Mouse (Mus musculus): Measurements from ENCODE around the gene Trib3. TPM values are rescaled to one million over a fixed set of nuclear protein-coding genes. Genes with fewer than 3 reads are reported as not detected.
A peak's percentile ranks its signal among the peaks of the same experiment; 100 is the strongest.
"Not testable (repeated sequence)": the region's sequence is repeated elsewhere in the genome, so short reads cannot be mapped to it uniquely, and the experiment has no call there.

Gene Trib3
- polyA plus RNA-seq, 1 experiment from 2014 or later: 19.6 TPM

GRCm38 (mm10) chr2:152293727-152294475 lies 49.9 kb downstream of the Trib3 start, which contains the start of gene Tbc1d20:
TSS of gene Tbc1d20 (plus strand) at chr2:152293828.
- TF ChIP-seq CTCF (IDR thresholded peaks at IDR 0.05): no peak
- no peaks in the 10 kb centered on the region for H3K27me3 ChIP-seq
- POLR2A ChIA-PET: interaction anchor here (0.8 to 1.3 kb wide), 4 partner anchors 22 to 72 kb away, joined by 3 read pairs; no protein-coding TSS in a partner anchor
- CTCF ChIA-PET: interaction anchor here (1.2 to 2.2 kb wide), 3 partner anchors 11 to 69 kb away, joined by 4 to 6 read pairs (median 5); partner anchors contain the start of gene Trib3
- ATAC-seq (peak; percentile 95), DNase-seq (ENCODE audit: low read depth, low spot score) (peak; percentile 46)
- in situ Hi-C loops (cut with MboI; ENCODE audit: low pct_unique_long_range_greater_than_20kb): no loop called here

- CTCF ChIA-PET: interaction anchor here (1.2 to 2.2 kb wide), 3 partner anchors 12 to 70 kb away, joined by 4 to 6 read pairs (median 5); partner anchors contain the start of gene Trib3
- in situ Hi-C loops (cut with MboI; ENCODE audit: low pct_unique_long_range_greater_than_20kb): no loop called here
- no peaks in the 10 kb centered on the region for H3K27me3 ChIP-seq
- no peak for TF ChIP-seq CTCF (IDR thresholded peaks at IDR 0.05)
- POLR2A ChIA-PET: interaction anchor here (1.0 kb wide), 1 partner anchor 47 kb away, joined by 3 read pairs; no protein-coding TSS in a partner anchor
- ATAC-seq (peak; percentile 18), DNase-seq (ENCODE audit: low read depth, low spot score) (no peak)
Measured at GRCm38 (mm10) chr2:152293179-152293726, 50.6 kb downstream of the Trib3 start.

GRCm38 (mm10) chr2:152292475-152292874 lies 51.4 kb downstream of the Trib3 start:
- in situ Hi-C loops (cut with MboI; ENCODE audit: low pct_unique_long_range_greater_than_20kb): no loop called here
- no peak for DNase-seq (ENCODE audit: low read depth, low spot score)
- no peak for ATAC-seq
- POLR2A ChIA-PET: no interaction called here
- no peaks in the 10 kb centered on the region for H3K27me3 ChIP-seq
- no peak for TF ChIP-seq CTCF (IDR thresholded peaks at IDR 0.05)
- CTCF ChIA-PET: interaction anchor here (2.1 kb wide), 1 partner anchor 13 kb away, joined by 5 read pairs; no protein-coding TSS in a partner anchor

- DNase-seq (ENCODE audit: low read depth, low spot score); ATAC-seq; POLR2A ChIA-PET; in situ Hi-C loops (cut with MboI; ENCODE audit: low pct_unique_long_range_greater_than_20kb); H3K27me3 ChIP-seq: not testable (repeated sequence)
- CTCF ChIA-PET: interaction anchor here (1.8 kb wide), 1 partner anchor 33 kb away, joined by 5 read pairs; no protein-coding TSS in a partner anchor
Measured at GRCm38 (mm10) chr2:152289623-152290022, 54.2 kb downstream of the Trib3 start.

GRCm38 (mm10) chr2:152288046-152288445 lies 55.8 kb downstream of the Trib3 start:
- in situ Hi-C loops (cut with MboI; ENCODE audit: low pct_unique_long_range_greater_than_20kb): no loop called here
- TF ChIP-seq CTCF (IDR thresholded peaks at IDR 0.05): no peak
- CTCF ChIA-PET: interaction anchor here (0.9 kb wide), 1 partner anchor 12 kb away, joined by 4 read pairs; no protein-coding TSS in a partner anchor
- H3K27me3 ChIP-seq: no peaks in the 10 kb centered on the region
- ATAC-seq (no peak), DNase-seq (ENCODE audit: low read depth, low spot score) (no peak)
- POLR2A ChIA-PET: no interaction called here

GRCm38 (mm10) chr2:152287560-152287959 lies 56.3 kb downstream of the Trib3 start:
- CTCF ChIA-PET: interaction anchor here (0.9 kb wide), 1 partner anchor 11 kb away, joined by 4 read pairs; no protein-coding TSS in a partner anchor
- H3K27me3 ChIP-seq: no peaks in the 10 kb centered on the region
- no peak for DNase-seq (ENCODE audit: low read depth, low spot score)
- no peak for ATAC-seq
- in situ Hi-C loops (cut with MboI; ENCODE audit: low pct_unique_long_range_greater_than_20kb): no loop called here
- POLR2A ChIA-PET: no interaction called here
- TF ChIP-seq CTCF (IDR thresholded peaks at IDR 0.05): no peak

Other genes starting within 250 kb of the Trib3 start
- 72.3 TPM for gene Srxn1, start 238.5 kb downstream of the Trib3 start, polyA plus RNA-seq (2021)
- not detected for gene Tcf15, start 200.5 kb downstream of the Trib3 start, polyA plus RNA-seq (2021)
- 97.9 TPM for gene Csnk2a1, start 117.2 kb downstream of the Trib3 start, polyA plus RNA-seq (2021)
- gene Tbc1d20, start 50.2 kb downstream of the Trib3 start, polyA plus RNA-seq (2021): 71.4 TPM
- gene Rbck1, start 11.4 kb downstream of the Trib3 start, polyA plus RNA-seq (2021): 101 TPM
- not detected for gene Nrsn2, start 32.6 kb upstream of the Trib3 start, polyA plus RNA-seq (2021)
- gene Sox12, start 54.0 kb upstream of the Trib3 start, polyA plus RNA-seq (2021): 19.6 TPM
- gene Zcchc3, start 71.0 kb upstream of the Trib3 start, polyA plus RNA-seq (2021): 2.6 TPM
- gene 6820408C15Rik, start 71.6 kb upstream of the Trib3 start, polyA plus RNA-seq (2021): 0.06 TPM
- gene Defb23, start 120.6 kb upstream of the Trib3 start, polyA plus RNA-seq (2021): not detected
- gene Defb20, start 133.0 kb upstream of the Trib3 start, polyA plus RNA-seq (2021): not detected
- gene Defb22, start 146.1 kb upstream of the Trib3 start, polyA plus RNA-seq (2021): not detected
- not detected for gene Defb26, start 167.7 kb upstream of the Trib3 start, polyA plus RNA-seq (2021)
- 0.22 TPM for gene Defb28, start 174.2 kb upstream of the Trib3 start, polyA plus RNA-seq (2021)
- gene Defb29, start 196.1 kb upstream of the Trib3 start, polyA plus RNA-seq (2021): 0.14 TPM
- gene Gm17416, start 225.3 kb upstream of the Trib3 start, polyA plus RNA-seq (2021): 0.83 TPM
- gene Defb21, start 228.7 kb upstream of the Trib3 start, polyA plus RNA-seq (2021): not detected
- gene Defb19, start 236.3 kb upstream of the Trib3 start, polyA plus RNA-seq (2021): not detected